Mouse (Mus musculus) stomach, embryonic 15.5 days (tissue): Measurements from ENCODE around the gene Slc1a1. TPM values are rescaled to one million over a fixed set of nuclear protein-coding genes. Genes with fewer than 3 reads are reported as not detected.

ENCODE experiments used
- ATAC-seq: fragments of 200-750 bp; cut with Nextera tagmentation; 2 replicates; pipeline ENCODE4 v1.8.0; 2017; ENCODE audit warnings: low read depth, moderate number of reproducible peaks, moderate TSS enrichment; ENCODE audit not compliant: insufficient read depth, low FRiP score
- H3K27ac ChIP-seq: fragments of 300-500 bp; sonication (generic); 2 replicates; pipeline ENCODE4 v1.5.1; 2015; ENCODE audit warnings: mild to moderate bottlenecking, inconsistent platforms
- H3K27me3 ChIP-seq: fragments of 300-500 bp; sonication (generic); replicated peaks from 2 replicates; pipeline ENCODE4 v1.6.1; 2015; ENCODE audit warnings: inconsistent platforms
- H3K36me3 ChIP-seq: fragments of 300-500 bp; sonication (generic); 2 replicates; pipeline ENCODE4 v1.6.1; 2015; ENCODE audit warnings: inconsistent platforms
- H3K4me1 ChIP-seq: fragments of 300-500 bp; sonication (generic); 2 replicates; pipeline ENCODE4 v1.6.1; 2015; ENCODE audit warnings: inconsistent platforms
- H3K4me2 ChIP-seq: fragments of 300-500 bp; sonication (generic); 2 replicates; pipeline ENCODE4 v1.6.1; 2015; ENCODE audit warnings: mild to moderate bottlenecking, inconsistent platforms
- H3K4me3 ChIP-seq: fragments of 300-500 bp; sonication (generic); replicated peaks from 2 replicates; pipeline ENCODE4 v1.5.1; 2015; ENCODE audit warnings: inconsistent platforms
- H3K9ac ChIP-seq: fragments of 300-500 bp; sonication (generic); 2 replicates; pipeline ENCODE4 v1.6.1; 2015; ENCODE audit warnings: inconsistent platforms
- H3K9me3 ChIP-seq: fragments of 300-500 bp; sonication (generic); 2 replicates; pipeline ENCODE4 v1.6.1; 2016; ENCODE audit warnings: inconsistent platforms
- WGBS: fragments of 180-500 bp; shearing (Covaris S2); methylation state at CpG from one replicate; pipeline ENCODE4 v1.1.7; 2015; 5-methylcytosine and 5-hydroxymethylcytosine counted together
- polyA plus RNA-seq: library from polyadenylated mRNA; unstranded; fragments of >200 nt; fragmentation: Nextera tagmentation; extraction: Ambion mirVana; gene quantifications from 2 replicates; pipeline ENCODE4 v1.2.1, GENCODE M21; 2015

Gene Slc1a1
- polyA plus RNA-seq, 1 experiment from 2014 or later = 0.36 TPM

DNA sequence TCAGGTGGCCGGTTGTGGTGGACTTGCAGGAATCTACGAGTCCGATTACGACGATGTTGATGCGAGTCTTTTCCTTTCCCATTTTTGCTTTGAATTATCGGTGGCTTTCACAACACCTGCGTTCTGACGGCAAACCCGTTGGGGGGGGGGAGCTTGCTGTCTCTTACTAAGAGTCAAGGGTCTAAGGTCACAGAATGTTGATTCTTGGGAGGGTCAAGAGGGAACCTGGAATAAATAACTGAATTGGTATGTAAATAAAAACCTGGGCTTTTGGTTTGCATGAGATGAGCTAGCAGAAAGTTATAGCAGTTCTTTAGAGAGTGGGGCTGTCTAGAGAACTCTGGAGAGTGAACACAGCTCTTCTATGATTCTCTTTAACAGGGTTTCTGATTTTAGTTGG lies 28.8 kb downstream of the Slc1a1 start:
- no peaks in the 10 kb centered on the region for H3K36me3 ChIP-seq
- no peak overlapping the region for H3K4me2 ChIP-seq
- 59% methylated on average over 10 of the region's 10 CpGs for WGBS
- H3K27me3 ChIP-seq = no peaks in the 10 kb centered on the region
- H3K4me1 ChIP-seq = no peaks in the 10 kb centered on the region
- no peak overlapping the region for H3K9ac ChIP-seq
- H3K9me3 ChIP-seq = no peaks in the 10 kb centered on the region
- H3K4me3 ChIP-seq = no peak overlapping the region
- no peak for ATAC-seq
- no peak overlapping the region for H3K27ac ChIP-seq

- WGBS = 70% methylated on average over 6 of the region's 6 CpGs
- no peaks in the 10 kb centered on the region for H3K4me1 ChIP-seq
- H3K4me2 ChIP-seq = no peak overlapping the region
- no peaks in the 10 kb centered on the region for H3K36me3 ChIP-seq
- H3K4me3 ChIP-seq = no peak overlapping the region
- no peak overlapping the region for H3K27ac ChIP-seq
- no peak for ATAC-seq
- no peaks in the 10 kb centered on the region for H3K27me3 ChIP-seq
- no peak overlapping the region for H3K9ac ChIP-seq
- H3K9me3 ChIP-seq = no peaks in the 10 kb centered on the region
These were observed 30.1 kb downstream of the Slc1a1 start for GRCm38 (mm10) chr19:28864981-28865380.

GRCm38 (mm10) chr19:28865501-28865900 lies 30.7 kb downstream of the Slc1a1 start:
- H3K36me3 ChIP-seq = no peaks in the 10 kb centered on the region
- no peaks in the 10 kb centered on the region for H3K27me3 ChIP-seq
- H3K4me3 ChIP-seq = no peak overlapping the region
- H3K9me3 ChIP-seq = no peaks in the 10 kb centered on the region
- no peak overlapping the region for H3K9ac ChIP-seq
- WGBS = 81% methylated on average over 1 of the region's 1 CpGs
- no peak overlapping the region for H3K4me2 ChIP-seq
- ATAC-seq = no peak
- no peak overlapping the region for H3K27ac ChIP-seq
- H3K4me1 ChIP-seq = no peaks in the 10 kb centered on the region

DNA sequence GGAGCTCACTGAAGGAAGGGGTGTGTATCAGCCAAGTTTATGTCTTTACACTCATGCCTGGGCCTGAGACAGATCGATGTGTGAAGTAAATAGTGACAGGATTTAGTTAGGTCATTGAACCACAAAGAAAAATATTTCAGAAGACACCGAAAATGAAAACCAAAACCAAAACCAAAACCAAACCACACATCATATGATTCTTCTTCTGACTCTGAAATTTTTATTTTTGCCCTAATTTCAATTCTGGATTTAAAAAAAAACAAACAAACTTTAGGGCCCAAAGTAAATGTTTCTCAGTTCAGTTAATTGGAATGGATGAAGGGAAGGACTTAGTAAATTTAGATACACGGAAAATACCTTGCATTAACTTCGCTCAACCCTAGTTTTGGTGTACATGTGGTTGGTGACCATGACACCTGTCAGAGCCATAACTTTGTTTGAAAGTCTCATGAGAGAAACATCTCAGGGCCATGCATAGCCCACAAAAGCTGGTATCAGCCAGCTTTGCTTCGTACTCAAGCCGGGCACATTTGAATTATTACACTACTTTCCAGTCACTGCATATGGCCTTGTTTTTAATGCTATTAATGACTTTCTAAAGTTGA lies 34.5 kb downstream of the Slc1a1 start:
- ATAC-seq = no peak
- no peak overlapping the region for H3K4me2 ChIP-seq
- no peak overlapping the region for H3K4me3 ChIP-seq
- no peak overlapping the region for H3K27ac ChIP-seq
- H3K9ac ChIP-seq = no peak overlapping the region
- WGBS = 84% methylated on average over 6 of the region's 6 CpGs
- H3K4me1 ChIP-seq = no peaks in the 10 kb centered on the region
- H3K9me3 ChIP-seq = no peaks in the 10 kb centered on the region
- no peaks in the 10 kb centered on the region for H3K27me3 ChIP-seq
- H3K36me3 ChIP-seq = no peaks in the 10 kb centered on the region

- H3K9ac ChIP-seq = no peak overlapping the region
- H3K27me3 ChIP-seq = no peaks in the 10 kb centered on the region
- ATAC-seq = no peak
- H3K4me1 ChIP-seq = no peaks in the 10 kb centered on the region
- no peak overlapping the region for H3K4me2 ChIP-seq
- no peaks in the 10 kb centered on the region for H3K36me3 ChIP-seq
- H3K4me3 ChIP-seq = no peak overlapping the region
- no peak overlapping the region for H3K27ac ChIP-seq
- no peaks in the 10 kb centered on the region for H3K9me3 ChIP-seq
- 41% methylated on average over 2 of the region's 2 CpGs for WGBS
These were observed 35.5 kb downstream of the Slc1a1 start for GRCm38 (mm10) chr19:28870351-28870750.

DNA sequence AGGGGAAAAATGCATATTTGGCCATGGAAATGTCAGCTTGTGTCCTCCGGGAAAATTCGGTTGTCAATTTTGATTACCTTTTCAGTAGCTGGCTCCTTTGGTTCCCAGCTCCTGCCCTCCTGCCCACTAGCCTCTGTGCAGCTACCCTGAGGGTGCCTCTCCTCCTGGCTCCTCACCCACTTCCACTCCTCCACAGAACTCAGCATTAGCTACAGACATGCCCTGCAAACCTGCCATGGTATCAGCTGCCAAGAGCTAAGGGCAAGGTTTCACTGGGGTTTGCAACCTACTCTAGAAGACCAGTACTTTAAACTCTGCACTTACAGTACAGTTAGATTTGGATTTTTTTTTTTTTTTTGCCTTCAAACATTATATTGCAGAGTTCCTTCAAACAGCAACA lies 44.6 kb downstream of the Slc1a1 start:
- ATAC-seq = no peak
- WGBS = 79% methylated on average over 2 of the region's 2 CpGs
- no peaks in the 10 kb centered on the region for H3K9me3 ChIP-seq
- H3K4me1 ChIP-seq = no peaks in the 10 kb centered on the region
- H3K27me3 ChIP-seq = no peaks in the 10 kb centered on the region
- no peak overlapping the region for H3K9ac ChIP-seq
- no peaks in the 10 kb centered on the region for H3K36me3 ChIP-seq
- H3K4me2 ChIP-seq = no peak overlapping the region
- no peak overlapping the region for H3K4me3 ChIP-seq
- no peak overlapping the region for H3K27ac ChIP-seq

DNA sequence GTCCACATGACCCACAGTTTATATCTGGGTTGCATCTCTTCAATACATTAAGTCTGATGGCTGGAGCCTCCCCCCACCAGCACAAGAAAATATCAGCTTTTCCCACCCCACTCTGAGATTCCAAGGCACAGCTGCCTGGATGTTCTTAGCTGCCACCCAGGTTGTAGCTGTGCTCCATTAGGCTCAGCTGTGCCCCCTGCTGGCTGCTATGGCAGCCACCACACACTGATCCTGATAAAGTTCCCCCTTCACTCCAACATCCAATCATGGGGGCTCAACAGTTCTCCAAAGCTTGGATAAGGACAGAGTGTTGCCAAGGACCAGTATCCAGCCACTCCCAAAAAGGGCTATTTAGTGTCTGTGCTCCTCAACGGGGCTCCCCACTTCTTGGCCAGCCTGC lies 48.3 kb downstream of the Slc1a1 start:
- H3K9ac ChIP-seq = no peak overlapping the region
- no peaks in the 10 kb centered on the region for H3K9me3 ChIP-seq
- no peaks in the 10 kb centered on the region for H3K4me1 ChIP-seq
- 48% methylated on average over 1 of the region's 1 CpGs for WGBS
- no peak overlapping the region for H3K27ac ChIP-seq
- no peaks in the 10 kb centered on the region for H3K36me3 ChIP-seq
- H3K27me3 ChIP-seq = no peaks in the 10 kb centered on the region
- ATAC-seq = no peak
- no peak overlapping the region for H3K4me2 ChIP-seq
- H3K4me3 ChIP-seq = no peak overlapping the region

DNA sequence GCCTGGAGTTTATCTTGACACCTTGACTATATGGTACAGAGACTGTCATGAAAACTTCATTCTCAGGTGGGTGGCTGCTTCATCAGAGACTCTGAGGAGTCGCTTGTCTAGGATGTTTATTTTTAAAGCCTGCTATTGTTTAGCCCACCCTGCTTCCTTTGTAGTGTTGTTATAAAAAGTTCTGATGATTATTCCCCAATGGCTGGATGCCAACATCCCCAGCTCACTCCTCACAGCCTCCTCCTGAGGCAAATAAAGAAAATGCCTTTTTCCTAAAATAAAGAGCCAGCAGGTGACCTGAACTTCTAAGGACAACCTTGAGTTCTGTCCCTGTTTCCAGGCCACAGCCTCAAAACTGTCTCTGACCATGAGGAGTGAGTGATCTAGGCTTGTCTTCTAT lies 53.6 kb downstream of the Slc1a1 start:
- 39% methylated on average over 1 of the region's 1 CpGs for WGBS
- Histone ChIP-seq H3K4me1 (no peaks in the 10 kb centered on the region), H3K36me3 (no peaks in the 10 kb centered on the region), H3K27ac (no peak overlapping the region), H3K4me3 (no peak overlapping the region), H3K9me3 (no peaks in the 10 kb centered on the region), H3K9ac (no peak overlapping the region), H3K27me3 (no peaks in the 10 kb centered on the region), H3K4me2 (no peak overlapping the region)
- ATAC-seq = no peak

DNA sequence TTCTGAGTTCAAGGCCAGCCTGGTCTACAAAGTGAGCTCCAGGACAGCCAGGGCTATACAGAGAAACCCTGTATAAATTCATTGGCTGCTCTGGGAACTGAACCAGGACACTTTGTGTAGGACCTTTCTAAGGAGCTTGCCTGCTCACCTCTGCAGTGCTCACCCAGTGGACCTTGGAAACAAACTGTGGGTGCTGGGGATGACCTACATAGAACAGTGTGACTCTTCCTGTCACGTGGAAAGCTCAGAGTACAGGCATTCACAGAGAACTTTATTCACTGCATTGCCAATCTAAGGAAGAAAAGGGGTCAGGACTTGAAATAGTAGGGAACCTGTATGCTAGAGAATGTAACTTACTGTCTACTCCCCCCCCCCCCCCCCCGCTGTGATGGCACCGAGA lies 54.4 kb downstream of the Slc1a1 start:
- 87% methylated on average over 2 of the region's 3 CpGs for WGBS

GRCm38 (mm10) chr19:28891238-28891637 lies 56.4 kb downstream of the Slc1a1 start:
- H3K27ac ChIP-seq = no peak overlapping the region
- H3K9me3 ChIP-seq = no peaks in the 10 kb centered on the region
- H3K9ac ChIP-seq = no peak overlapping the region
- H3K4me3 ChIP-seq = no peak overlapping the region
- no peak overlapping the region for H3K4me2 ChIP-seq
- no peaks in the 10 kb centered on the region for H3K27me3 ChIP-seq
- no peaks in the 10 kb centered on the region for H3K36me3 ChIP-seq
- no peaks in the 10 kb centered on the region for H3K4me1 ChIP-seq
- 74% methylated on average over 5 of the region's 5 CpGs for WGBS
- no peak for ATAC-seq

More for the DNA sequence above, 54.4 kb downstream of the Slc1a1 start:
- Histone ChIP-seq H3K9me3 (no peaks in the 10 kb centered on the region), H3K4me2 (no peak overlapping the region), H3K4me3 (no peak overlapping the region), H3K27ac (no peak overlapping the region), H3K9ac (no peak overlapping the region), H3K36me3 (no peaks in the 10 kb centered on the region), H3K27me3 (no peaks in the 10 kb centered on the region), H3K4me1 (no peaks in the 10 kb centered on the region)
- no peak for ATAC-seq

DNA sequence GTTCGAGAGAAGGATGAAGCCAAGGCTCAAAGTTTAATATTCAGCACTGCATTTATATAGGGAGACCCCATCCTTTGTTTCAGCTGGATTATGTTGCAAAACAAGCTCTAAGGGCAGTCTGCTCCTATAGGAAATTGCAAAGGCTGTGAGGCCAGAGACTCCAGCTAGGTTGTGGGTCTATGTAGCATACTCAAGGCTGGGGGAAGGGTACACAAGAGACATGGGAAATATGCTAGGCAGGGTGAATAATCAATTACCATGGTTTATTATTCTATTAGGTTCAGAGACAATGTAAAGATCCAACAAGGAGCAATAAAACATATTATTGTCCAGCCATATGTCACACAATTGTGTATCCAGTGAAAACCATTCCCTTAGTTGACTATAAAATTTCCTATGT lies 57.0 kb downstream of the Slc1a1 start:
- Histone ChIP-seq H3K27ac (no peak overlapping the region), H3K27me3 (no peaks in the 10 kb centered on the region), H3K4me1 (no peaks in the 10 kb centered on the region), H3K36me3 (no peaks in the 10 kb centered on the region), H3K9ac (no peak overlapping the region), H3K9me3 (no peaks in the 10 kb centered on the region), H3K4me2 (no peak overlapping the region), H3K4me3 (no peak overlapping the region)
- 95% methylated on average over 1 of the region's 1 CpGs for WGBS
- ATAC-seq = no peak

DNA sequence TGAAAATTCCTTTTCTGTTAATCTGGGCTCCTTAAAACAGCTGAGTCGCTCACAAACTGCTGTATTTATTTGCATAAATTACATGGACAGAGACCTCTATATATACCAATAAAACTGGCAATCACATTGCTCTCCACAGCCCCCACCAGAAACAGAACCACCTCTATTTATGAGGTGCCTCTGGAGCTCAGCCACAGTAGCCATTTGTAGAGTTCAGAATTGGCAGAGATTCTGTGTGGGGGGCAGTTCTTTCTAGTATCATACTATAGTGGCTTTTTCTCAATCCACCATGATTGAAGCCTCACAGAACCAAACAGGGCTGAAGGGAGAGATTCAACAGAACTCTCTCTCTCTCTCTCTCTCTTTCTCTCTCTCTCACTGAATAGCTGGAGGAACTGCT lies 61.8 kb downstream of the Slc1a1 start:
- Histone ChIP-seq H3K27me3 (no peaks in the 10 kb centered on the region), H3K9me3 (no peaks in the 10 kb centered on the region), H3K36me3 (no peaks in the 10 kb centered on the region), H3K4me2 (no peak overlapping the region), H3K4me3 (no peak overlapping the region), H3K27ac (no peak overlapping the region), H3K9ac (no peak overlapping the region), H3K4me1 (no peaks in the 10 kb centered on the region)
- 88% methylated on average over 1 of the region's 1 CpGs for WGBS
- no peak for ATAC-seq

DNA sequence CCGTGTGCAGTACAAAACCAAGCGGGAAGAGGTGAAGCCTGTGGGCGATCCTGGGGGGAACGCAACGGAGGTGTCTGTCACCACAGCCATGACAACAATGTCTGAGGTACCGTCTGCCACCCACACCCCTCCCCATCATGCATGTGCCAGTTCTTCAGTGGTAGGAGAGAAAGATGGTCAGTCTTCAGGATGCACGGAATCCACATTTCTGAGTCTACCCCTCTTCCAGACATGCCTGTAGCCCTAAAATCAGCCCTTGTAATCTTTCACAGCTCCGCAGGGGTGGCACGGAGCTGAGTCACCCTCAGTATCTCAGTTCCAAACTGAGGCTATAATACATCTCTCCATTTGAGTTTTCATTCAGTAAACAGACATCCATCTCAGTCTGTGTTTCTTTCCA lies 62.6 kb downstream of the Slc1a1 start:
- H3K27ac ChIP-seq = no peak overlapping the region
- no peak overlapping the region for H3K9ac ChIP-seq
- H3K36me3 ChIP-seq = no peaks in the 10 kb centered on the region
- no peak overlapping the region for H3K4me2 ChIP-seq
- ATAC-seq = no peak
- H3K27me3 ChIP-seq = no peaks in the 10 kb centered on the region
- H3K4me3 ChIP-seq = no peak overlapping the region
- no peaks in the 10 kb centered on the region for H3K4me1 ChIP-seq
- WGBS = 73% methylated on average over 9 of the region's 9 CpGs
- H3K9me3 ChIP-seq = no peaks in the 10 kb centered on the region
